Mouse (Mus musculus): ENCODE results near the gene R3hdm1.
A peak's percentile ranks its signal among the peaks of the same experiment; 100 is the strongest.

R3hdm1 gene

GRCm38 (mm10) chr1:128102641-128103461, at the start of gene R3hdm1, which contains the start of gene Zranb3:
R3hdm1 (plus strand) TSS chr1:128103301.
Zranb3 (minus strand) TSS chr1:128103047.
- DNase-seq (ENCODE audit: low spot score in 2 of 2) = peak; percentile 89 to 92

- DNase-seq (ENCODE audit: low spot score in 2 of 2) = no peak
Measured at GRCm38 (mm10) chr1:128057269-128057668, 45.8 kb upstream of the R3hdm1 start.

DNA sequence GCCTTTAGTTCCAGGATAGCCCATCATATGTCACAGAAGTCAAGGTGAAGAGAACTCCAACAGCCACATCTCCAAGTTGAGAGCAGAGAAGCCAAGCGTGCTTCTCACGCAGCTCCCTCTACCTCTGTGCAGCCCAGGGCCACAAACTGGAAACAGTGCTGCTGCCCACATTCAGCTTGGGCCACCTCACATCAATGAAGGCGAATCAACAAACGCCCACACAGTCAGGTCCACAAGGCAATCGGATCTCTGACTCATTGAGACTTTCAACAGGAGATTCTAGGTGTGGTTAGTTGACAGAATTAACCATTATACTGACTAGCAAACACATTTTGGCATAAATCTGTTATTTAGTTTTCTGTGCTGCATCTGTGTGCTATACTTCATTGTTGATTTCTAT, 44.5 kb upstream of the R3hdm1 start:
- DNase-seq (ENCODE audit: low spot score in 2 of 2) = no peak

GRCm38 (mm10) chr1:128060655-128061344, 42.3 kb upstream of the R3hdm1 start:
- DNase-seq (ENCODE audit: low spot score in 2 of 2) = no peak

GRCm38 (mm10) chr1:128061401-128061800, 41.7 kb upstream of the R3hdm1 start:
- DNase-seq (ENCODE audit: low spot score in 2 of 2) = no peak

GRCm38 (mm10) chr1:128062167-128062566, 40.9 kb upstream of the R3hdm1 start:
- DNase-seq (ENCODE audit: low spot score in 2 of 2) = no peak

- DNase-seq (ENCODE audit: low spot score in 2 of 2) = no peak
Measured at GRCm38 (mm10) chr1:128064716-128065115, 38.4 kb upstream of the R3hdm1 start.

DNA sequence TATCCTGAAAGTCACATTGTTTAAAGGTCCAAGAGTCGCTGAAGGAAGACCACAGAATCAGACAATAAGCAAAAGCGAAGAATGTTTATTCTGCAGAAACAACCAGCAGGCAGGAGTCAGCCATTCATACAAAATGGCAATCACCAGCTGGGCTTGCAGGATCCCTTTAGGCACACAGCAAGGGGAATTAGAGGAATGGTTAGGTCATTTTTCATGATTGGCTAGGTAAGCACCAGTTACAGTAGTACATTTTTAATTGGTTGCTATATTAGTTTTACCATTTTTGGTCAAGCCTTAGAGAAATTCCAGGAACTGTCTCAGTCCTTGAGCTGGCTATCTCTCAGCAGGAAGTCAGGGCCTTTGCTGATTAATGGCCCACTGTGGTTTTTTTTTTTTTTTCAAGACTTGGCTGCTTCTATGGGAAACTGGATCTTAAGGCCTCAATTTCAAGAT, 34.1 kb upstream of the R3hdm1 start:
- no peak for DNase-seq (ENCODE audit: low spot score in 2 of 2)

- DNase-seq (ENCODE audit: low spot score in 2 of 2) = no peak
Measured at GRCm38 (mm10) chr1:128070003-128070402, 33.1 kb upstream of the R3hdm1 start.

GRCm38 (mm10) chr1:128073051-128073450, 30.1 kb upstream of the R3hdm1 start:
- no peak for DNase-seq (ENCODE audit: low spot score in 2 of 2)

DNA sequence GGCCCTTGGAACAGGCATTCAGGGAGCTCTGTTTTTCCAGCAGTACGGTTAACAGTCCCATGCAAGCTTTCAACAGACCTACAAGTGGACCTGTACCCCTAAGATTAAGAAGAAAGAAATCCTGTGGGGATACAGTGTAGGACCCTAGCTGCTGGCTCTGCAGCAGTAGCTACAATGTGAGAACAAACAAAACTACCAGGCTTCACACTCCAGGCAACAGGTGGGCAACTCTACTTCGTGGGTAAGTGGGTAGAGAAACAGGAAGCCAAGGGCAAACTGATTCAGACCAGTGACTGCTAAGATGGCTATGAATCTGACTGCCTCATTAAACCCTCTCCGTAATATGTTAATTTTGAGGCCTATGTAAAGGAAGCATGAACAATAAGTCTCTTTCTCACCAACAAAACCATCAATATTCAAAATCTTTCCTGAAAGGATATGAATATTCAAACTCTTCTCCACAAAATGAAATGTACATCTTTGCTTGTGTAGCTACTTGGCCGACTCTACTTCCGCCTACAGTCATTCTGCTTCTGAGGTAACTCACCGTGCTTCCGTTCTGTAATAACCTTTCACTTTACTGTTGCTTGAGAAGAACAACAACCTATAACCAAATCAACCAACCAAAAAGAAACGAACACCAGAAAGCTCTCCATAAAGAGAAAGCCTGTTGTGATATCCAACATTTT, 26.2 kb upstream of the R3hdm1 start:
- DNase-seq (ENCODE audit: low spot score in 2 of 2) = no peak

- no peak for DNase-seq (ENCODE audit: low spot score in 2 of 2)
Measured at GRCm38 (mm10) chr1:128077788-128078187, 25.3 kb upstream of the R3hdm1 start.

DNA sequence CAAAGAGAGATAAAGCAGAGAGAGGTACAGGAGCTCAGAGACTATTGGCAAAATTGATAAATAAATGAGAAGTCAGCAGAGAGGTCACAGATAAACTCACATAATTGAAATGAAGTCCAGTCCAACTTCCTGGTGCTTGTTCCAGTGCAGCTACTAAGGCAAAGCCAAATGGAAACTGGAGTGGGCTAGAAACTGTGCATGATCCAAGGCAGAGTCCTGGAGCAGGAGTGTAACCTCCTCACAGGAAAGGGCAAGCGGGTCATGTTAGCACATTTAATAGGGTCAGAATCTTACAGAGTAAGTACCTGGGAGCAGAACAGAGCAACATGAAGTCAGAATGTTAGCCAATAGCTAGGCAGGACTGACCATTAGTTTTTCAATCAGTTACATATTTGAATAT, 24.5 kb upstream of the R3hdm1 start:
- DNase-seq (ENCODE audit: low spot score in 2 of 2) = no peak

- no peak for DNase-seq (ENCODE audit: low spot score in 2 of 2)
Measured at GRCm38 (mm10) chr1:128080936-128081696, 22.0 kb upstream of the R3hdm1 start.

- no peak for DNase-seq (ENCODE audit: low spot score in 2 of 2)
Measured at GRCm38 (mm10) chr1:128081873-128082272, 21.2 kb upstream of the R3hdm1 start.

- no peak for DNase-seq (ENCODE audit: low spot score in 2 of 2)
Measured at GRCm38 (mm10) chr1:128082800-128083199, 20.3 kb upstream of the R3hdm1 start.

GRCm38 (mm10) chr1:128094686-128095085, 8.4 kb upstream of the R3hdm1 start:
- no peak for DNase-seq (ENCODE audit: low spot score in 2 of 2)

- no peak for DNase-seq (ENCODE audit: low spot score in 2 of 2)
Measured at GRCm38 (mm10) chr1:128098309-128098708, 4.8 kb upstream of the R3hdm1 start.

DNA sequence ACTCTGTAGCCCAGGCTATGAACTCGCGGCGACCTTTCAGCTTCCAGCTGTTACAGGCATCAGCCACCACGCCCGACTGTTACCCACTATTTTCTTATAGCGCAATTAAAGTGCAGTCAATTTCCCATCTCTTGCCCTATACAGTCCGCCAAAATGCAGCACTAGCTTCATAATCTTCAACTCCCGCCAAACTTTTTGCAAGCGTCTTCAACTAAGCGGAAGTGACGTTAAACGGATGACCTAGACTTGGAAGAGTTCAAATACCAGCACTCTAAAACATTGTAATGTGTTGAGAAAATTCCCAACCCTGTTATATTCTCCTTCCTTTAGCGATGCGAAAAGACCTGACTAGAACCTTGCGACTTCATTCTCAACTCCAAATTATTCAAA, 855 bp upstream of the R3hdm1 start:
- DNase-seq (ENCODE audit: low spot score in 2 of 2) = peak in 1 of 2 experiments; percentile 30

- no peak for DNase-seq (ENCODE audit: low spot score in 2 of 2)
Measured at GRCm38 (mm10) chr1:128103520-128104088, 503 bp downstream of the R3hdm1 start.

DNA sequence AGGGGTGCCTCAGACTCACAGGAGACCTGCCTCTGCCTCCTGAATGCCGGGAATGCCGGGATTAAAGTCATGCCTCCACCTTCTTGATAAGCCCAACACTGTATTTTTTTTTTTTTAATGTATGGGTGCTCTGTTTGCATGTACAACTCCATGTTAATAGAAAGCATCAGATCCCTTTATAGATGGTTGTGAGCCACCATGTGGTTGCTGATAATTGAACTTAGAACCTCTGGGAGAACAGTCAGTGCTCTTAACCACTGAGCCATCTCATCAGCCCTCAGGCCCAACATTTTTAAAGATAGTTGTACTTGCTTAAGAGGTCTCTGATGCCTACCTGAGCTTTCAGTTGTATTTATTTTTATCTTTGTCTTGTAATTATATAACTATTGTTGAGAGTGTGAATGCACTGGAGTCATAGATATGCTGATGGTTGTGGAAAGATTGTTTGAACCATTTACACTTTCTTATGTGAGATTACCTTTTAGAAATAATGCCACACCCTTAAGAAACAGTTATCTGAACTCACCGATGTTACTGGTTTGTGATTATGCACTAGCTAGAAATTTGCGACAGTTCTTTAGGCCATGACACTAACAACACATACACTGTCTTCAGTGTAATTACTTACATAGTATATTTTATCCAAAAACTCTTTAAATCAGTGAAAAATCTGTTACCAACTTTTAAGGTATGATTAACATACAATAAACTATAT, 18.0 kb downstream of the R3hdm1 start:
- DNase-seq (ENCODE audit: low spot score in 2 of 2) = no peak

Measured in spleen, postnatal 14 days (tissue).